Mouse (Mus musculus): ENCODE data around the gene Cabin1. TPM values are rescaled to one million over a fixed set of nuclear protein-coding genes. Genes with fewer than 3 reads are reported as not detected.

Cabin1 gene
- polyA plus RNA-seq, 2 experiments: 32.3 to 42.6 TPM

- no peak overlapping the region for H3K9ac ChIP-seq (ENCODE audit: low read depth, low read length, severe bottlenecking)
- WGBS: 96% methylated on average over 8 of the region's 8 CpGs
- no peaks in the 10 kb centered on the region for H3K9me3 ChIP-seq (ENCODE audit: control insufficient read depth, low read length)
- no peak overlapping the region for H3K27ac ChIP-seq (replicated peaks; ENCODE audit: low read depth, low read length)
- no peak for TF ChIP-seq POLR2A (IDR thresholded peaks at IDR 0.05; ENCODE audit: borderline replicate concordance, extremely low read depth, insufficient read depth, insufficient read length)
- DNase-seq (ENCODE audit: low spot score) (no peak), ATAC-seq (ENCODE audit: low FRiP score, low read depth) (no peak)
- no peak overlapping the region for H3K4me2 ChIP-seq (replicated peaks; ENCODE audit: low read depth, low read length, severe bottlenecking)
- H3K27me3 ChIP-seq (ENCODE audit: control insufficient read depth, insufficient read depth, low read length): no peaks in the 10 kb centered on the region
- H3K4me1 ChIP-seq (ENCODE audit: control insufficient read depth, insufficient read depth, low read length): peaks cover 4% of the 10 kb centered on the region; the same call in 1 of the 2 replicates
- H3K4me3 ChIP-seq (replicated peaks; ENCODE audit: low read length): no peak overlapping the region
- H3K36me3 ChIP-seq (ENCODE audit: control insufficient read depth, insufficient read depth, low read length): peaks cover 34% of the 10 kb centered on the region
These were observed 118.5 kb downstream of the Cabin1 start for GRCm38 (mm10) chr10:75645616-75646015.

GRCm38 (mm10) chr10:75643741-75644343 lies 120.3 kb downstream of the Cabin1 start, which contains the start of gene Susd2:
Susd2 (minus strand) TSS chr10:75644008.
- H3K27ac ChIP-seq (replicated peaks; ENCODE audit: low read depth, low read length): no peak within 1 kb of the TSS
- WGBS: 5% methylated on average over 11 of the region's 11 CpGs
- no peak for DNase-seq (ENCODE audit: low spot score)
- H3K4me3 ChIP-seq (replicated peaks; ENCODE audit: low read length): no peak within 1 kb of the TSS
- H3K4me2 ChIP-seq (replicated peaks; ENCODE audit: low read depth, low read length, severe bottlenecking): peak within 1 kb of the TSS; percentile 24
- H3K27me3 ChIP-seq (ENCODE audit: control insufficient read depth, insufficient read depth, low read length): no peaks in the 10 kb centered on the region
- peaks cover 18% of the 10 kb centered on the region for H3K36me3 ChIP-seq (ENCODE audit: control insufficient read depth, insufficient read depth, low read length)
- ATAC-seq (ENCODE audit: low FRiP score, low read depth): peak; percentile 53; the same call in 1 of the 2 replicates
- TF ChIP-seq POLR2A (IDR thresholded peaks at IDR 0.05; ENCODE audit: borderline replicate concordance, extremely low read depth, insufficient read depth, insufficient read length): no peak
- H3K9ac ChIP-seq (ENCODE audit: low read depth, low read length, severe bottlenecking): peak within 1 kb of the TSS; percentile 32; the same call in 1 of the 2 replicates
- no peaks in the 10 kb centered on the region for H3K9me3 ChIP-seq (ENCODE audit: control insufficient read depth, low read length)
- H3K4me1 ChIP-seq (ENCODE audit: control insufficient read depth, insufficient read depth, low read length): peaks cover 4% of the 10 kb centered on the region; the same call in 1 of the 2 replicates

- Histone ChIP-seq H3K9me3 (ENCODE audit: control insufficient read depth, low read length) (no peaks in the 10 kb centered on the region), H3K4me3 (replicated peaks; ENCODE audit: low read length) (no peak overlapping the region), H3K4me2 (replicated peaks; ENCODE audit: low read depth, low read length, severe bottlenecking) (no peak overlapping the region), H3K27me3 (ENCODE audit: control insufficient read depth, insufficient read depth, low read length) (no peaks in the 10 kb centered on the region), H3K4me1 (ENCODE audit: control insufficient read depth, insufficient read depth, low read length) (peaks cover 4% of the 10 kb centered on the region; the same call in 1 of the 2 replicates), H3K36me3 (ENCODE audit: control insufficient read depth, insufficient read depth, low read length) (peaks cover 12% of the 10 kb centered on the region), H3K9ac (ENCODE audit: low read depth, low read length, severe bottlenecking) (no peak overlapping the region), H3K27ac (replicated peaks; ENCODE audit: low read depth, low read length) (no peak overlapping the region)
- 80% methylated on average over 2 of the region's 2 CpGs for WGBS
- ATAC-seq (ENCODE audit: low FRiP score, low read depth): no peak
- no peak for DNase-seq (ENCODE audit: low spot score)
- TF ChIP-seq POLR2A (IDR thresholded peaks at IDR 0.05; ENCODE audit: borderline replicate concordance, extremely low read depth, insufficient read depth, insufficient read length): no peak
These were observed 121.2 kb downstream of the Cabin1 start for GRCm38 (mm10) chr10:75642891-75643290.

DNA sequence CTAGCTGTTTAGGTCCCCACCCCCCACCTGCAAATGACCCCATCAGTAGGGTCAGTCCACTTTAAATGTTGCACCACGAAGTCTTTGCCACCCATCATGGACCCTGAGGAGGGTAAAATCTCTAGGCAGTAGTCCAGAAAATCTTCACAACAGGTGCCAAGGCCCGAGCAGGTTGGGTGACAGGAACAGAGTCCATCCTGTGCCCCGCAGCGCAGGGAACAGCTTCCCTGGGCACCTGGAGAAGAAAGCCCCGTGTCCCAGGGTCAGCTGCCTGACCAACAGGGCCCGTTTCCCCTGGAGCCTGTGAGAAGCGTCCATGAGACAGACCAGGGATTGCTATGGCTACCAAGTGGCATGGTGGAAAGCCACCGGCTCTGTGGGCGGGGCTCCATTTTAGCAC lies 121.7 kb downstream of the Cabin1 start:
- Histone ChIP-seq H3K9me3 (ENCODE audit: control insufficient read depth, low read length) (no peaks in the 10 kb centered on the region), H3K27me3 (ENCODE audit: control insufficient read depth, insufficient read depth, low read length) (no peaks in the 10 kb centered on the region), H3K36me3 (ENCODE audit: control insufficient read depth, insufficient read depth, low read length) (peaks cover 8% of the 10 kb centered on the region; the same call in 1 of the 2 replicates), H3K9ac (ENCODE audit: low read depth, low read length, severe bottlenecking) (no peak overlapping the region), H3K4me1 (ENCODE audit: control insufficient read depth, insufficient read depth, low read length) (peaks cover 4% of the 10 kb centered on the region; the same call in 1 of the 2 replicates), H3K27ac (replicated peaks; ENCODE audit: low read depth, low read length) (no peak overlapping the region), H3K4me2 (replicated peaks; ENCODE audit: low read depth, low read length, severe bottlenecking) (no peak overlapping the region), H3K4me3 (replicated peaks; ENCODE audit: low read length) (no peak overlapping the region)
- WGBS: 86% methylated on average over 9 of the region's 9 CpGs
- ATAC-seq (ENCODE audit: low FRiP score, low read depth) (no peak), DNase-seq (ENCODE audit: low spot score) (no peak)
- no peak for TF ChIP-seq POLR2A (IDR thresholded peaks at IDR 0.05; ENCODE audit: borderline replicate concordance, extremely low read depth, insufficient read depth, insufficient read length)

DNA sequence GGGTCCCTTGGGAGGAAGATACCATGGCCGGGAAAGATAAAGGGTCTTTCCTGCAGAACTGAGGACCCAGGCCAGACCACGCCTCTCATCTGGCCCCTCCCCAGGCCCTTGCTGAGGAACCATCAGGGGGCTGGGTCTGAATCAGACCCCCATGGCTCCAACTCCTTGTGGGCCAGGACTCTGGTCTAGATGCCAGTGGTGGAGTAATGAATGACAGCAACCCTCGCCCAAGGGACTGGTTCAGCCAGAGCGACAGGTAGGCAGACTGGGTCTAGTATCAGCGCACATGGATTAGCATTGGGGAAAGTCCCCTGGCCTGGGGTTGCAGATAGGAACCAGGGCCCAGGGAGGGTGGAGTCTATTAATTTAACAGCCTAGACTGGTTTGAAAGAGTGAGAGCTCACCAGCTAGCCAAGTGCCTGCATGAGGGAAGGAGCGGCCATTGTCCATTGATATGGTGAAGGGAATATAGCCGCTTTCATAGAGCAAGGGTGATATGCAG lies 122.4 kb downstream of the Cabin1 start:
- H3K4me2 ChIP-seq (replicated peaks; ENCODE audit: low read depth, low read length, severe bottlenecking): no peak overlapping the region
- 91% methylated on average over 7 of the region's 7 CpGs for WGBS
- H3K27me3 ChIP-seq (ENCODE audit: control insufficient read depth, insufficient read depth, low read length): no peaks in the 10 kb centered on the region
- H3K27ac ChIP-seq (replicated peaks; ENCODE audit: low read depth, low read length): no peak overlapping the region
- TF ChIP-seq POLR2A (IDR thresholded peaks at IDR 0.05; ENCODE audit: borderline replicate concordance, extremely low read depth, insufficient read depth, insufficient read length): no peak
- H3K4me3 ChIP-seq (replicated peaks; ENCODE audit: low read length): no peak overlapping the region
- ATAC-seq (ENCODE audit: low FRiP score, low read depth) (no peak), DNase-seq (ENCODE audit: low spot score) (no peak)
- H3K36me3 ChIP-seq (ENCODE audit: control insufficient read depth, insufficient read depth, low read length): peaks cover 5% of the 10 kb centered on the region; the same call in 1 of the 2 replicates
- H3K4me1 ChIP-seq (ENCODE audit: control insufficient read depth, insufficient read depth, low read length): peaks cover 4% of the 10 kb centered on the region; the same call in 1 of the 2 replicates
- H3K9me3 ChIP-seq (ENCODE audit: control insufficient read depth, low read length): no peaks in the 10 kb centered on the region
- no peak overlapping the region for H3K9ac ChIP-seq (ENCODE audit: low read depth, low read length, severe bottlenecking)
